Comparison of ENCODE assay signal across 28 mouse cellular contexts in the genomic region with DNA sequence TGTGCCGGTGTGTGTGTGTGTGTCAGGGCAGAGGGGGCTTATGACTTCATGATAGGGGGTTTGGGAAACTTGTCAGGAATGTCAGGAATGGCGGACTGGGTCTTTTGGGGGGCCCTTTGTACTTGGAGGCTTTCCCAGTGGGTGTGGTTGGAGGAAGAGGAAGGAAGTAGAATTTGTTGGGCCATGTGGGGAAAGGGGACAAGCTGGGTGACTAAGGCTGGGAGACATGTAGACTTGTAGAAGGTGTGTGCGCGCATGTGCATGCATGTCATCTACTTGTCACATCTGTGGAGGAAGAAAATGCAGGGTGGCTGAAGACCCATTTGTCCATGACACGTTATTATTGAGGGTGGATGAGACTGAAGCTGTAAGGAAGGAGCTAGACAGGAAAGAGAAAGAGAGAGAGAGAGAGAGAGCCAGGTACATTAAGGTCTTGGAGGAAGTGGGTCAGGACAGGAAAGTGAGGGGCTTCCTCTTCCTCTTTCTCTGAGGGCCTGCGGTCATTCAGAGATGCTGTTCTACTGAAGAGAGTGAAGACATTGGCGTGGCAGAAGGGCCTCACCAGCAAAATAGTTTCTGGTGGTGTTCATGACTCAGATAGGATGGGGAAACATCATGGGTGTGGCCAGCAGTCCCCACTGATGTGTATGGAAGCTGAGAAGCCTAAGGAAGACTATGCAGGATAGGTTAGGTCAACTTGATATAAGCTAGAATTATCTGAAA. TPM values are rescaled to one million over a fixed set of nuclear protein-coding genes. Genes with fewer than 3 reads are reported as not detected.
A peak's percentile ranks its signal among the peaks of the same experiment; 100 is the strongest.
DNase-seq lines count a peak whose midpoint lies in the region; ATAC-seq lines count a peak whose summit lies in the region.
"Had no signal": no experiment of that assay in that cellular context is flagged by ENCODE, and none has a peak within 500 bp of the region (broad histone marks: within the 10 kb centered on the region; RNA-seq: fewer than 3 reads in every experiment).

No protein-coding gene starts in this region.

- peak; percentile 33 for DNase-seq in 3T3-L1 (ENCODE audit: low read depth, low spot score)
- peak; percentile 17 for DNase-seq in A20 (ENCODE audit: low read depth, low spot score)
- no peak for DNase-seq in right cerebral cortex, postnatal 10 days (ENCODE audit: low spot score in 2 of 2)
- no peak for DNase-seq in layer of hippocampus, postnatal 36 days
- DNase-seq: adrenal gland, postnatal 10 days; cerebellum, adult 11 months; cerebellum, adult 9-10 months; gastrocnemius, postnatal 25 days; heart, adult 2 months; heart, postnatal 14 days; kidney, postnatal 14 days; layer of hippocampus, adult 9-11 months; lung, adult 18-20 months; lung, postnatal 14 days; spleen, adult 18-20 months; thymus, adult 18-20 months; thymus, postnatal 25 days had no signal

- peak; percentile 35 to 83 for ATAC-seq in hematopoietic stem cell, adult 5-6 weeks (replicated peaks in 1 of 2; ENCODE audit: insufficient read depth in 1 of 2, low FRiP score in 2 of 2, low TSS enrichment in 1 of 2, low read depth in 1 of 2, poor library complexity in 2 of 2, severe bottlenecking in 2 of 2)
- peak; percentile 30; the same call in 1 of the 2 replicates for ATAC-seq in neutrophil, adult 5-6 weeks (ENCODE audit: extremely low read depth, insufficient number of reproducible peaks, low FRiP score, poor library complexity, severe bottlenecking)
- ATAC-seq in megakaryocyte-erythroid progenitor cell, adult 5-6 weeks (replicated peaks; ENCODE audit: low FRiP score, low TSS enrichment, poor library complexity, severe bottlenecking) = no peak
- ATAC-seq: forebrain, embryonic 15.5 days; intestine, embryonic 16.5 days; midbrain, embryonic 13.5 days; Patski had no signal

RNA-seq across cellular contexts. Expression of gene Slc22a16, which starts 5.9 kb away (rescaled TPM):
- not detected in 2 replicates for total RNA-seq in hematopoietic stem cell, adult 5-6 weeks (2017)
- not detected in 2 replicates for total RNA-seq in neutrophil, adult 5-6 weeks (2017)
- total RNA-seq in megakaryocyte-erythroid progenitor cell, adult 5-6 weeks (2014; fragmentation: Nextera tagmentation) = not detected in 2 replicates
- total RNA-seq in megakaryocyte-erythroid progenitor cell, adult 5-6 weeks (2017) = not detected in 2 replicates
- total RNA-seq in layer of hippocampus, postnatal 36 days (2021) = not detected
- total RNA-seq: adrenal gland, postnatal 10 days; gastrocnemius, adult 18-20 months; gastrocnemius, postnatal 25 days; heart, adult 2 months; heart, postnatal 14 days; left cerebral cortex, adult 18-20 months; left cerebral cortex, postnatal 25 days; MEL had no signal

RNA-seq across cellular contexts. Expression of gene Ddo, which starts 53.7 kb away (rescaled TPM):
- not detected in 2 replicates for total RNA-seq in hematopoietic stem cell, adult 5-6 weeks (2017)
- total RNA-seq in neutrophil, adult 5-6 weeks (2017) = 0.12 TPM in 1 of 2 replicates, not detected in the other
- total RNA-seq in megakaryocyte-erythroid progenitor cell, adult 5-6 weeks (2014; fragmentation: Nextera tagmentation) = not detected in 2 replicates
- total RNA-seq in megakaryocyte-erythroid progenitor cell, adult 5-6 weeks (2017) = not detected in 2 replicates
- total RNA-seq in layer of hippocampus, postnatal 36 days (2021) = 10 to 100 TPM; 15.0 to 16.8 TPM
- total RNA-seq: MEL had no signal

Comparison
In these comparisons a context has a peak if more than half of its experiments do, and no peak if none do; other contexts are left out.
1. DNase-seq: peak in 3T3-L1 (single experiment) and A20 (single experiment); none in right cerebral cortex, postnatal 10 days (0 of 2) and layer of hippocampus, postnatal 36 days (0 of 2).
2. RNA of gene Ddo, which starts 53.7 kb away (total RNA-seq): 15.0 to 16.8 TPM in layer of hippocampus, postnatal 36 days; 0.12 TPM in neutrophil, adult 5-6 weeks, not detected in megakaryocyte-erythroid progenitor cell, adult 5-6 weeks and not detected in hematopoietic stem cell, adult 5-6 weeks; every median in the first group is over 10 times any median in the second.